Mouse (Mus musculus): ENCODE results near the gene Nemf. TPM values are rescaled to one million over a fixed set of nuclear protein-coding genes. Genes with fewer than 3 reads are reported as not detected.

Gene Nemf
- polyA plus RNA-seq, 1 experiment from 2014 or later, result 87.6 TPM

DNA sequence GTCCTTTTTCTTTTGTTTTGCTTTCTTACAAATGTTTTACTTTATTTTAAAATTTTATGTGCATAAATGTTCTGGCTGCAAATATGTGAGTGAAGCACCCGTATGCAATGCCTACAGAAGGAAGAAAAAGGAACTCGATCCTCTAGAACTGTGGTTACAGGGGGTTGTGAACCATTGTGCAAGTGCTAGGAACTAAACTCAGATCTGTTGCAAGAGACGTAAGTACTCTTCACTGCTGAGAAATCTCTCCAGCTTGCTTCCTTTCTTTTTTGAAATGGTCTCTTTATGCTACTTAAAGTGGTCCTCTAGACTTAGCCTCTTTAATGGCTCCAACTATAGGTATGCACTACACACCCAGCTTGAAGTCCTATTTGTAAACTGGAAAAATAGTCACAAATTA is 25.8 kb downstream of the Nemf start:
- peaks cover 97% of the 10 kb centered on the region for H3K36me3 ChIP-seq
- no peak overlapping the region for H3K27ac ChIP-seq
- no peak for DNase-seq (ENCODE audit: low spot score)
- H3K4me3 ChIP-seq, result no peak overlapping the region
- no peaks in the 10 kb centered on the region for H3K9me3 ChIP-seq (replicated peaks)
- H3K27me3 ChIP-seq (ENCODE audit: low read depth, poor library complexity, severe bottlenecking), result no peaks in the 10 kb centered on the region
- H3K4me1 ChIP-seq, result no peaks in the 10 kb centered on the region
- WGBS, result 96% methylated on average over 3 of the region's 3 CpGs

DNA sequence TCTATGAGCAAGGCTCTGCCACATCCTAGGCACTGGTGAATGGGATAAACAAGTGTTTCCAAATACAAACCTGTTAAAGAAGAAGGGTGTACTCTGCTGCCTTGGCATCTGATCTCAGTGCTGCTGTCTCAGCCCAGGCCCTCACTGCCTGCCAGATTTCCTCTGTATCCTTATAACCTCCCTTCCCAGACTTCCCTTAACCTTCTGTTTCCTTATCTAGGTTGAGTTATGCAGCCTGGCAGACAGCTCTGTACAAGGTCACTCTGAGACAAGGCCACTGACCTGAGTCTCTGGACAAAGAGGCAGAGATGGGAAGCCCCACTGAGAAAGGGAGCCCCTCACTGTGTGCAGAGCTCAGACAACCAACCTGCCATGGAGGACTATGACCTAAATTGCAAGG is 38.5 kb downstream of the Nemf start:
- DNase-seq (ENCODE audit: low spot score), result no peak
- no peak overlapping the region for H3K27ac ChIP-seq
- H3K9me3 ChIP-seq (replicated peaks), result no peaks in the 10 kb centered on the region
- peaks cover 97% of the 10 kb centered on the region for H3K36me3 ChIP-seq
- H3K27me3 ChIP-seq (ENCODE audit: low read depth, poor library complexity, severe bottlenecking), result no peaks in the 10 kb centered on the region
- no peaks in the 10 kb centered on the region for H3K4me1 ChIP-seq
- H3K4me3 ChIP-seq, result no peak overlapping the region

DNA sequence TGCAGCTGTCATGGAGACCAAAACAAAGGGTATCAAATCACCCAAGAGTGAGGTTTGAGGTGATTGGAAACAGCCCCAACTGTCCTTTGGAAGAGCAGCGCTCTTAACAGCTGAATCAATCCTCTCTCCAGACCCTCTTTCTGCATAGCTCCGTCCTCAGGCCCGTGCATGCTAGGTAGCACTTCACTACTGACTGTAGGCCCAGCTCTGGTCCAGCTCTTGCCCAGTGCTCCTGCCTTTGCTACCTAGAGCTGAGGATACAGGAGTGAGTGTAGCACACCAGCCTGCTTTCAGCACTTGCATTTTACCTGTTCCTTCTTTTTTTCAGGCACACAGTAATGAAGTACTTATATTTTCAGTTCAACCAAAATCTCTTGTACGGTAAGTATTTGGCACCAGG is 47.3 kb downstream of the Nemf start:
- H3K27me3 ChIP-seq (ENCODE audit: low read depth, poor library complexity, severe bottlenecking), result no peaks in the 10 kb centered on the region
- peaks cover 98% of the 10 kb centered on the region for H3K36me3 ChIP-seq
- WGBS, result 91% methylated on average over 4 of the region's 4 CpGs
- H3K9me3 ChIP-seq (replicated peaks), result no peaks in the 10 kb centered on the region
- no peaks in the 10 kb centered on the region for H3K4me1 ChIP-seq
- no peak overlapping the region for H3K27ac ChIP-seq
- DNase-seq (ENCODE audit: low spot score), result peak; percentile 27
- H3K4me3 ChIP-seq, result no peak overlapping the region

DNA sequence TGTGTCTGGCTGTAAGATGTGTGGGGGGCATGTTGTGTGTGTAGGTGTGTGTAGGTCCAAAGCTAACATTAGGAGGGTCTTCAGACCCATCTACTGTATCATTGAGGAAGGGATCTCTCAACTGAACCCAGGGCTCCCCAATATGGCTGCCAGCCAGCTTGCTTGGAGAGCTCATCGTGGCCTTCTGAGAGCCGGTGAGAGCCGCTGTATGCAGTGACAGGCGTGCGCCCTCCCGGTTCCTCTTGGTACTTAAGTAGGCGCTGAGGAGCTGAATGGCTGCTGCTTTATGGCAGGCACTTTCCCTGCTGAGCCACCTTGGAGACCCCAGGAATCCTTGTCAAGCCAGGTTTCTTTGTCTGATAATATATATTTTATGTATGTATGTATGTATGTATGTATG is 50.6 kb downstream of the Nemf start:
- H3K27ac ChIP-seq, result no peak overlapping the region
- WGBS, result 96% methylated on average over 7 of the region's 7 CpGs
- no peak for DNase-seq (ENCODE audit: low spot score)
- no peaks in the 10 kb centered on the region for H3K27me3 ChIP-seq (ENCODE audit: low read depth, poor library complexity, severe bottlenecking)
- no peak overlapping the region for H3K4me3 ChIP-seq
- H3K9me3 ChIP-seq (replicated peaks), result no peaks in the 10 kb centered on the region
- H3K36me3 ChIP-seq, result peaks cover 98% of the 10 kb centered on the region
- H3K4me1 ChIP-seq, result no peaks in the 10 kb centered on the region

DNA sequence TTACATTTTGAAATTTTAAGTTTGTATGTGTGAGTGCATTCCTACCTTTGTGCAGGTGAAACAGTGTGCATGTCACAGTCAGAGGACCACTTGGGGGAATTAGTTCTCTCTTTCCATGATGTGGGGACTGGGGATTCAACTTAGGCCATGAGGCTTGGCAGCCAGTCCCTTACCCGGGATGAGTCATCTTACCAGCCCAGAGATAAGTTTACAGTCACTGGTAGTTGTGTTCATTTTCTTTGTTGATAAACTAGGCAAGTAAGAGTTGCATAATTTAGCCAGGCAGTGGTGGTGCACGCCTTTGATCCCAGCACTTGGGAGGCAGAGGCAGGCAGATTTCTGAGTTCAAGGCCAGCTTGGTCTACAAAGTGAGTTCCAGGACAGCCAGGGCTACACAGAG is 52.9 kb downstream of the Nemf start:
- Histone ChIP-seq H3K4me3 (no peak overlapping the region), H3K27me3 (ENCODE audit: low read depth, poor library complexity, severe bottlenecking) (no peaks in the 10 kb centered on the region), H3K36me3 (peaks cover 98% of the 10 kb centered on the region), H3K4me1 (peaks cover 9% of the 10 kb centered on the region), H3K9me3 (replicated peaks) (no peaks in the 10 kb centered on the region), H3K27ac (no peak overlapping the region)
- DNase-seq (ENCODE audit: low spot score), result no peak
- WGBS, result 89% methylated on average over 2 of the region's 2 CpGs

DNA sequence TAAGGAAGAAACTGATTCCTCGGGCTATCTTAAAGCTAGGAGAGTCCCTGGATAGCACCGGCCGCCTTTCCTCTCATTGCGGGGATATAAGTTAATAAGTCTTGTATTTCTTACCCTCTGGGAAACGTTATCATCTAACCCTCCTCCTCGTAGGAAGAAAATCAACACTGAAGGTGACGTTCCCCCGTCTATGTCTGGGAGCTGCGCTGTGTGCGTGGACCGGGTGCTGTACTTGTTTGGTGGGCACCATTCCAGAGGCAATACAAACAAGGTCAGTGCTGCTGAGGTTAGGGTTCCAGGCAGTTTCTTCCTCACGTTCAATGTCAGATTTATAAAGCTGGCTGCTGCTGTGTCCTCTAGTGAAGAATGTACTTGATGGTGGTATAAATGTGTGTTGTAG is 54.8 kb downstream of the Nemf start:
- H3K9me3 ChIP-seq (replicated peaks), result no peaks in the 10 kb centered on the region
- no peaks in the 10 kb centered on the region for H3K27me3 ChIP-seq (ENCODE audit: low read depth, poor library complexity, severe bottlenecking)
- H3K4me3 ChIP-seq, result no peak overlapping the region
- no peak overlapping the region for H3K27ac ChIP-seq
- H3K36me3 ChIP-seq, result peaks cover 84% of the 10 kb centered on the region
- H3K4me1 ChIP-seq, result peaks cover 24% of the 10 kb centered on the region
- WGBS, result 94% methylated on average over 12 of the region's 12 CpGs
- no peak for DNase-seq (ENCODE audit: low spot score)

DNA sequence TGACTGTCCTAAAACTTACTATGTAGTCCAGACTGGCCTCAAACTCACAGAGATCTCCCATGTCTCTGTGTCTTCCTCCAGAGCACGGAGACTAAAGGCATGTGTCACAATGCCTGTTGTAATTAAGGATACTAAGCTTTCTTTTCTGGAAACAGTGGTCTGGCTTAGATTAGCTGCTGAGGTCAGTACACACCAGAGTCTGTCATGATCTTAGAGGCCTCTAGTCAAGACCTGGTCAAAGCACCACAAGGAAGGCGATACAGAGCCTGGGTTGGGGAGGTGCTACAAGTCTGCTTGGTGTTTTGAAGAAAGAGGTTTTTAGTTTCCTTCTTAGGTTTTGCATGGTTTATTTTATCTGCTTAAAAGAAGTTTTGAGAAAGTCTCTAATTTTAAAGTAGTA is 56.6 kb downstream of the Nemf start:
- H3K27me3 ChIP-seq (ENCODE audit: low read depth, poor library complexity, severe bottlenecking), result no peaks in the 10 kb centered on the region
- 57% methylated on average over 2 of the region's 2 CpGs for WGBS
- no peak for DNase-seq (ENCODE audit: low spot score)
- peaks cover 31% of the 10 kb centered on the region for H3K4me1 ChIP-seq
- H3K36me3 ChIP-seq, result peaks cover 67% of the 10 kb centered on the region
- no peak overlapping the region for H3K4me3 ChIP-seq
- no peak overlapping the region for H3K27ac ChIP-seq
- no peaks in the 10 kb centered on the region for H3K9me3 ChIP-seq (replicated peaks)

DNA sequence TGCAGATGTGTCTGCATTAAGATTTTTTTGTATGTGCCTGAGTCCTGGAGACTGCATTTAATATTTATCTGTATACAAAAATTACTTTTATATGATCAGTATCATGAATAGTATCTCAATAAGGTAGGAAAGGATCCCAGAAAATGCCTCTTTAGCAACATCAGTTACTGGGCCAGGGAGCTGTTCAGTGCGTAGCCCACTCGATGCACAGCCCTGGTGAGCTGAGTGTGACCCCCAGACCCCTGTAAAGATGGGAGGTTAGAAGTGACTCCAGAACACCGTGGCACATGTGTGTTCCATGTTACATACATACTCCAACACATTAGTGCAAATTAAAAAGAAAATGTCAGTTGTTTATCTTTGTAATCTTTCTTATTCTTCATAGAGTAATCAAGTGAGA is 57.1 kb downstream of the Nemf start:
- no peak for DNase-seq (ENCODE audit: low spot score)
- Histone ChIP-seq H3K4me3 (no peak overlapping the region), H3K27ac (no peak overlapping the region), H3K27me3 (ENCODE audit: low read depth, poor library complexity, severe bottlenecking) (no peaks in the 10 kb centered on the region), H3K36me3 (peaks cover 61% of the 10 kb centered on the region), H3K9me3 (replicated peaks) (no peaks in the 10 kb centered on the region), H3K4me1 (peaks cover 31% of the 10 kb centered on the region)
- WGBS, result 87% methylated on average over 3 of the region's 3 CpGs

DNA sequence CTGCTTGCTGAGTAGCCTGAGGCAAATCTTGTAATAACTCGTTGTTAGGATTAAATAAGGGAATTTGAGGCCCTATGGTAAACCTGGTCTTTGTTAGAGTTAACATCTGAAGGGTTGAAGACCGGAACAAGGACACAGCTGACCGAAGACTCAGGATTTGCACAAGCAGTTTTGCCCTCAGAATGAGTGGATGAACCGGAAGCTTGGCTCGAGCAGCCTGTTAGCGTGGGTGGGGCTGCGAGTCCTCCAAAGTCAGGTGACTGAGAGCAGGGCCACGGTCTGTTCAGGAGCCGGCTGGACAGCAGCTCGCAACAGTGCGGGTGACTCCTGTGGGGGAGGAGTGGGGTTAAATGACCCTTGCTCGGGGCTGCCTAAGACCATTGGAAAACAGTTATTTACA is 57.7 kb downstream of the Nemf start:
- Histone ChIP-seq H3K4me1 (peaks cover 31% of the 10 kb centered on the region), H3K27me3 (ENCODE audit: low read depth, poor library complexity, severe bottlenecking) (no peaks in the 10 kb centered on the region), H3K36me3 (peaks cover 55% of the 10 kb centered on the region), H3K4me3 (peak overlapping the region; percentile 9; the same call in 1 of the 2 replicates), H3K27ac (no peak overlapping the region), H3K9me3 (replicated peaks) (no peaks in the 10 kb centered on the region)
- DNase-seq (ENCODE audit: low spot score), result no peak
- 70% methylated on average over 12 of the region's 12 CpGs for WGBS

DNA sequence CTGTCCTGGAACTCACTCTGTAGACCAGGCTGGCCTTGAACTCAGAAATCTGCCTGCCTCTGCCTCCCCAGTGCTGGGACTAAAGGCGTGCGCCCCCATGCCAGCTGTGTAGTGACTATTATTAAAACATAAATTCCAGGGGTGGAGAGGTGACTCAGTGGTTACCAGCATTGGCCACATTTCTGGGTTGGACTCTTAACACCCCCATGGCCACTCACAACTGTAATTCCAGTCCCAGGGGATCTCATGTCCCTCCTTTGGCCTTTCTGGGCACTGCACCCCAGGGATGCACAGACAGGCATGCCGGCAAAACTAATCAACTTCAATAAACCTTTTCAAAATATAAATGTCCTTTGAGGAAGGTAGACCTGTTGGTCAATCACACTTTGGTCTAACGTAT is 58.7 kb downstream of the Nemf start:
- no peak overlapping the region for H3K27ac ChIP-seq
- no peaks in the 10 kb centered on the region for H3K9me3 ChIP-seq (replicated peaks)
- peaks cover 31% of the 10 kb centered on the region for H3K4me1 ChIP-seq
- DNase-seq (ENCODE audit: low spot score), result no peak
- H3K27me3 ChIP-seq (ENCODE audit: low read depth, poor library complexity, severe bottlenecking), result no peaks in the 10 kb centered on the region
- WGBS, result 95% methylated on average over 4 of the region's 4 CpGs
- H3K4me3 ChIP-seq, result 0 out of 2 replicates have a peak overlapping the region, but pooled peaks have one; percentile 19
- peaks cover 45% of the 10 kb centered on the region for H3K36me3 ChIP-seq

DNA sequence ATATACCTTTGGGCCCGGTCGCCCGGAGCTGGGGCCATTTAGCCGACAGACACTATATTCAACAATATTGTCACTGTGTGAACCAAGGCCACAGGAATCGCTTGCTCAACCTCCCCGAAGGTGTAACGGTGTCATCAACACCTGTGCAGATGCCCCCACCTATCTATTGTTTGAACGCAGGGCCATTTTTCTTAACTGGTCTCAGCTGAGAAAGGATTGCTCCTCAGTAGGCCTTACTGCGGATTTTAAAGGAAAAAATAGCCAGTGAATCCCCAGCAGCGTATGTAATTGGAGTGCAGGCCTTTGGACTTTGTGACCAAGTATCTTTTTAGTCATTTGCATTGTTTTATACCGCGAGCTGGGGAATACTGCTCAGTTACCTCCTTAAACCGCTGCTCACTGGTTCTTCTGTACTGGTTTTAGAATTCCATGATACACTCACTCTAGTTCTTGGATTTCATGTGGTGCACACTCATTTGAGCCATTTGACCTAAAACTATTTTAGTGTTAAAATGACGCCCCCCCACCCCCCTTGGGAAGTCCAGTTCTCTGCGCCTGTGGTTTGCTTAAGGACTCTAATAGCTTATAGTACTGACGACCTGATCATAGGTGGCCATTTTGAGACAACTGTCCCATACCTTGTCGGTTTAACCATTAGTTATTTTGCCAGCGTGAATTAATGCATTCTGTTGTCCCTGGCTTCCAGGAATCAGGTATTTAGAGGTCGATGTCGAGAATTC is 59.4 kb downstream of the Nemf start:
- DNase-seq (ENCODE audit: low spot score), result no peak
- Histone ChIP-seq H3K4me1 (peaks cover 31% of the 10 kb centered on the region), H3K27ac (peak overlapping the region; percentile 98), H3K4me3 (peak overlapping the region; percentile 98), H3K36me3 (peaks cover 40% of the 10 kb centered on the region), H3K27me3 (ENCODE audit: low read depth, poor library complexity, severe bottlenecking) (no peaks in the 10 kb centered on the region), H3K9me3 (replicated peaks) (no peaks in the 10 kb centered on the region)
- 23% methylated on average over 20 of the region's 20 CpGs for WGBS

DNA sequence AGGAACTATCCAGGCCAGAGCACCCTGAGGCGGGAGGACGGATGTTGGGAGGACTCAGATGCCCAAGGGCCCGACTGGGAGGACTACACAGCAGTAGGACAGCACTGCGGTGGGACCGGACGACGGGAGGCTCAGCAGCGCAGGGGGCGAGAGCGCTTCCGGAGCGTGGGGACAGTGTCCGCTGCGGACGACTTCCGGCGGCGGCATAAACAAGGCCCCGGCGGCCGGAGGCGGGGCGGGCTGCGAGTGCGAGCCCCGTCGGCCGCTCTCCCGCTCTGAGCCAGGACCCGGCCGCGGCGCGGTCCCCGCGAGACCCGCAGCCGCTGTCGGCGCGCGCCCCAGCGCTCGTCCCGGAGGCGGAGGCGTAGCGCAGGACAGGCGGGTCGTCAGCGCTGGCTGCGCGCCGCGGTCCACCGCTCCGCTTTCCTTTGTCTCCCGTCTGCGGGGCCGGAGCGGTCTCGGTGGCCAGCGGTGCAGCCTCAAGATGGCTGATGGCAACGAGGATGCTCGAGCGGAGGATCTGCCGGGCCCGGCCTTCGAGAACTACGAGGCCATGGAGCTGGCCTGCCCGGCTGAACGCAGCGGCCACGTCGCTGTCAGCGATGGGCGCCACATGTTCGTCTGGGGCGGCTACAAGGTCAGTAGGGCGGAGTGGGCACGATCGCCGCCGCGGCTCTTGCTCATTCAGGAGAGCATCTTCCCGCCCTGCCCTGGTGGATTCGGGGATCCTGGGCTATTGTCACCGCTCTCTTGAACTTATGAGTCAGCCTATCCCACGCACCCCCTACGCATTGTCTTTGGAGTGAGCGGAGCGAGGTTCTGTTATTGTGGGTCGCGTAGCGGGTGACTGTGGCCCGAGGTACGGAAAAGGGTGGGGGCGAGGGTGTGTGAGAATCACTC is 60.2 kb downstream of the Nemf start, which contains the start of gene Klhdc2:
TSS of gene Klhdc2 (plus strand) at position 171 of the 900 bp plus-strand sequence.
- DNase-seq (ENCODE audit: low spot score), result peak; percentile 92
- Histone ChIP-seq H3K4me3 (peak within 1 kb of the TSS; percentile 98), H3K4me1 (peaks cover 31% of the 10 kb centered on the region), H3K9me3 (replicated peaks) (no peaks in the 10 kb centered on the region), H3K27ac (peak within 1 kb of the TSS; percentile 98), H3K27me3 (ENCODE audit: low read depth, poor library complexity, severe bottlenecking) (no peaks in the 10 kb centered on the region), H3K36me3 (peaks cover 32% of the 10 kb centered on the region)
- under 1% methylated on average over 82 of the region's 98 CpGs for WGBS

DNA sequence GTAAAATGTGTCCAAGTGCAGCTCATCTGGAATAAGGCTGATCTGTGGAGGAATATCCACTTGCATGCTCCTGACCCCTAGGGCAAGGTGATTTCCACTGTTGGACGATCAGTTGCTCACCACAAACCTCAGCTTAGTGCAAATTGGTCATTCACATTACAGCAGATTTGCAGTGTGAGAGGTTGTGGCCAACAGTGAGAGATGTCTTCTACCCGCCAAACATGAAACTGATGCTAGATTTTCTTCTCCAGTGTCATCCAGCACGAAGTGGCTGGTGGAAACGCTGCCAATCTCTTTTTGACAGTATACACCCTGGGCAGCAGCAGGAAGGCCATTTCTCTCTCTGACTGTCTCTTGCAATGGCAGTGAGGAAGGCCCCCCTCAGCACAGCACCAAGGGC is 61.3 kb downstream of the Nemf start:
- peaks cover 31% of the 10 kb centered on the region for H3K4me1 ChIP-seq
- H3K4me3 ChIP-seq, result peak overlapping the region; percentile 98
- H3K36me3 ChIP-seq, result peaks cover 21% of the 10 kb centered on the region
- 82% methylated on average over 4 of the region's 4 CpGs for WGBS
- H3K27me3 ChIP-seq (ENCODE audit: low read depth, poor library complexity, severe bottlenecking), result no peaks in the 10 kb centered on the region
- DNase-seq (ENCODE audit: low spot score), result no peak
- H3K27ac ChIP-seq, result peak overlapping the region; percentile 98
- no peaks in the 10 kb centered on the region for H3K9me3 ChIP-seq (replicated peaks)
